ENCODE assay signal across 10 mouse cellular contexts in genomic region chr10:77116537-77117455, GRCm38 (mm10). TPM values are rescaled to one million over a fixed set of nuclear protein-coding genes. Genes with fewer than 3 reads are reported as not detected.
DNase-seq lines count a peak whose midpoint lies in the region; ATAC-seq and TF ChIP-seq lines count a peak whose summit lies in the region.
"Had no signal": no experiment of that assay in that cellular context is flagged by ENCODE, and none has a peak within 500 bp of the region (broad histone marks: within the 10 kb centered on the region; RNA-seq: fewer than 3 reads in every experiment).

No protein-coding gene starts in this region.

- peak; percentile 85 for DNase-seq in adrenal gland, adult 2 months
- peak; percentile 65 for DNase-seq in intestine, embryonic 14.5 days (ENCODE audit: low spot score)
- peak; percentile 89 for DNase-seq in lung, postnatal 0 days (ENCODE audit: low spot score)
- DNase-seq in cerebellum, adult 9-10 months: no peak
- no peak for DNase-seq in urinary bladder, postnatal 14 days (ENCODE audit: low spot score)
- DNase-seq in urinary bladder, postnatal 25 days (ENCODE audit: low spot score): no peak
- DNase-seq: cerebellum, postnatal 10 days had no signal

- 47% methylated on average over 4 of the region's 4 CpGs for WGBS in forebrain, embryonic 13.5 days
- WGBS in forebrain, embryonic 12.5 days: 52% methylated on average over 4 of the region's 4 CpGs
- 35% methylated on average over 4 of the region's 4 CpGs for WGBS in intestine, embryonic 14.5 days
- WGBS in lung, postnatal 0 days: 21% methylated on average over 4 of the region's 4 CpGs

- peaks cover 11% of the 10 kb centered on the region for H3K4me1 ChIP-seq in forebrain, embryonic 13.5 days
- peaks cover 13% of the 10 kb centered on the region for H3K4me1 ChIP-seq in forebrain, embryonic 12.5 days
- H3K4me1 ChIP-seq in intestine, embryonic 14.5 days (replicated peaks; ENCODE audit: control insufficient read depth, insufficient read depth, low read length): peaks cover 14% of the 10 kb centered on the region
- H3K4me1 ChIP-seq in lung, postnatal 0 days (ENCODE audit: insufficient read depth, low read depth, low read length): peaks cover 15% of the 10 kb centered on the region; the same call in 1 of the 2 replicates

- no peak overlapping the region for H3K4me2 ChIP-seq in forebrain, embryonic 13.5 days
- H3K4me2 ChIP-seq in forebrain, embryonic 12.5 days: no peak overlapping the region
- H3K4me2 ChIP-seq in intestine, embryonic 14.5 days (ENCODE audit: low read length): no peak overlapping the region
- H3K4me2 ChIP-seq in lung, postnatal 0 days (replicated peaks; ENCODE audit: low read depth, low read length): no peak overlapping the region

- peak; percentile 46; the same call in 1 of the 2 replicates for TF ChIP-seq EP300 in lung, postnatal 0 days (IDR thresholded peaks at IDR 0.05)

- H3K27me3 ChIP-seq in forebrain, embryonic 13.5 days: no peaks in the 10 kb centered on the region
- no peaks in the 10 kb centered on the region for H3K27me3 ChIP-seq in forebrain, embryonic 12.5 days
- H3K27me3 ChIP-seq in intestine, embryonic 14.5 days (replicated peaks; ENCODE audit: control insufficient read depth, insufficient read depth, low read length): no peaks in the 10 kb centered on the region
- H3K27me3 ChIP-seq in lung, postnatal 0 days (replicated peaks; ENCODE audit: insufficient read depth, low read length): no peaks in the 10 kb centered on the region

- no peaks in the 10 kb centered on the region for H3K9me3 ChIP-seq in forebrain, embryonic 13.5 days (replicated peaks)
- 0 out of 2 replicates have a peak, but pooled peaks cover 3% of the 10 kb centered on the region for H3K9me3 ChIP-seq in forebrain, embryonic 12.5 days
- no peaks in the 10 kb centered on the region for H3K9me3 ChIP-seq in intestine, embryonic 14.5 days (ENCODE audit: control insufficient read depth, low read length)
- H3K9me3 ChIP-seq in lung, postnatal 0 days (ENCODE audit: low read length): no peaks in the 10 kb centered on the region

- ATAC-seq in forebrain, embryonic 13.5 days: 0 out of 2 replicates have a peak, but pooled peaks have one; percentile 3
- no peak for ATAC-seq in forebrain, embryonic 12.5 days (ENCODE audit: low FRiP score)
- ATAC-seq in intestine, embryonic 14.5 days (replicated peaks; ENCODE audit: low FRiP score, low TSS enrichment, low read depth): 0 out of 2 replicates have a peak, but pooled peaks have one; percentile 29
- ATAC-seq in lung, postnatal 0 days: peak; percentile 86

- H3K36me3 ChIP-seq in forebrain, embryonic 13.5 days (ENCODE audit: poor library complexity, severe bottlenecking): no peaks in the 10 kb centered on the region
- H3K36me3 ChIP-seq in forebrain, embryonic 12.5 days (replicated peaks): no peaks in the 10 kb centered on the region
- no peaks in the 10 kb centered on the region for H3K36me3 ChIP-seq in intestine, embryonic 14.5 days (ENCODE audit: control insufficient read depth, insufficient read depth, low read length)
- H3K36me3 ChIP-seq in lung, postnatal 0 days (ENCODE audit: insufficient read depth, low read length): no peaks in the 10 kb centered on the region

- no peak overlapping the region; the same call in 1 of the 2 replicates for H3K27ac ChIP-seq in forebrain, embryonic 13.5 days
- H3K27ac ChIP-seq in forebrain, embryonic 12.5 days: no peak overlapping the region
- H3K27ac ChIP-seq in intestine, embryonic 14.5 days (ENCODE audit: low read depth): peak overlapping the region; percentile 33; the same call in 1 of the 2 replicates
- H3K27ac ChIP-seq in lung, postnatal 0 days (ENCODE audit: low read length): peak overlapping the region; percentile 77
- H3K27ac ChIP-seq: left cerebral cortex, adult 2 months had no signal

- H3K9ac ChIP-seq in forebrain, embryonic 13.5 days: no peak overlapping the region
- no peak overlapping the region for H3K9ac ChIP-seq in forebrain, embryonic 12.5 days
- no peak overlapping the region for H3K9ac ChIP-seq in intestine, embryonic 14.5 days (ENCODE audit: low read length)
- no peak overlapping the region for H3K9ac ChIP-seq in lung, postnatal 0 days (replicated peaks; ENCODE audit: low read depth)

- no peak for TF ChIP-seq CTCF in lung, postnatal 0 days (IDR thresholded peaks at IDR 0.05)

- H3K4me3 ChIP-seq in forebrain, embryonic 13.5 days: no peak overlapping the region
- no peak overlapping the region for H3K4me3 ChIP-seq in forebrain, embryonic 12.5 days (replicated peaks)
- no peak overlapping the region for H3K4me3 ChIP-seq in intestine, embryonic 14.5 days (ENCODE audit: low read depth, low read length)
- no peak overlapping the region for H3K4me3 ChIP-seq in lung, postnatal 0 days (ENCODE audit: low read depth, low read length)
- H3K4me3 ChIP-seq: left cerebral cortex, adult 2 months had no signal

RNA-seq across cellular contexts. Expression of gene Col18a1, which starts 49.6 kb away (rescaled TPM):
- 35.5 and 38.9 TPM in 2 replicates for polyA plus RNA-seq in forebrain, embryonic 13.5 days (2015; fragmentation: Nextera tagmentation; extraction: Ambion mirVana)
- polyA plus RNA-seq in forebrain, embryonic 12.5 days (2016; fragmentation: Nextera tagmentation; extraction: Ambion mirVana): 79.0 and 83.1 TPM in 2 replicates
- 10 to 100 TPM; 26.7 to 40.0 TPM for total RNA-seq in adrenal gland, adult 2 months (2021)
- 75.8 and 78.8 TPM in 2 replicates for polyA plus RNA-seq in adrenal gland, adult 2 months (2012; rRNA removed)
- 54.8 and 58.2 TPM in 2 replicates for polyA plus RNA-seq in intestine, embryonic 14.5 days (2014; fragmentation: Nextera tagmentation; extraction: Ambion mirVana)
- polyA plus RNA-seq in lung, postnatal 0 days (2015; fragmentation: Nextera tagmentation; extraction: Ambion mirVana): 30.0 and 33.2 TPM in 2 replicates

Comparison
In these comparisons a context has a peak if more than half of its experiments do, and no peak if none do; other contexts are left out.
1. H3K27ac ChIP-seq: peak in intestine, embryonic 14.5 days (single experiment) and lung, postnatal 0 days (single experiment); none in forebrain, embryonic 13.5 days (single experiment) and forebrain, embryonic 12.5 days (single experiment).
2. DNase-seq: peak in adrenal gland, adult 2 months (single experiment), intestine, embryonic 14.5 days (single experiment) and lung, postnatal 0 days (single experiment); none in cerebellum, adult 9-10 months (single experiment), urinary bladder, postnatal 14 days (single experiment) and urinary bladder, postnatal 25 days (single experiment).